Mouse (Mus musculus) neural tube, embryonic 13.5 days (tissue): ENCODE results near the gene Cacna1c. TPM values are rescaled to one million over a fixed set of nuclear protein-coding genes. Genes with fewer than 3 reads are reported as not detected.

Experiments used
- polyA plus RNA-seq: library from polyadenylated mRNA; unstranded; fragments of >200 nt; fragmentation: Nextera tagmentation; extraction: Ambion mirVana; gene quantifications from 2 replicates; pipeline ENCODE4 v1.2.1, GENCODE M21; 2015

Gene Cacna1c
- polyA plus RNA-seq, 1 experiment from 2014 or later, result 5.0 TPM

Other genes starting within 250 kb of the Cacna1c start
- 11.2 and 12.8 TPM in 2 replicates for gene Dcp1b, start 21.2 kb downstream of the Cacna1c start, polyA plus RNA-seq
- gene Cacna2d4, start 40.1 kb upstream of the Cacna1c start, polyA plus RNA-seq, result 0.17 and 0.55 TPM in 2 replicates
- gene Lrtm2, start 134.3 kb upstream of the Cacna1c start, polyA plus RNA-seq, result 3.4 and 3.8 TPM in 2 replicates
- gene Adipor2, start 221.3 kb upstream of the Cacna1c start, polyA plus RNA-seq, result 33.4 and 39.2 TPM in 2 replicates